Mouse (Mus musculus) cerebellum, adult 11 months (tissue): ENCODE data around the gene Clec2g.
"Not testable (repeated sequence)": the region's sequence is repeated elsewhere in the genome, so short reads cannot be mapped to it uniquely, and the experiment has no call there.

ENCODE experiments used
- DNase-seq: peaks from one replicate; pipeline ENCODE4 v3.0.0; 2022

Clec2g gene

GRCm38 (mm10) chr6:128972156-128972555 lies 38.0 kb downstream of the Clec2g start:
- no peak for DNase-seq

GRCm38 (mm10) chr6:128972687-128973438 lies 38.7 kb downstream of the Clec2g start:
- no peak for DNase-seq

DNA sequence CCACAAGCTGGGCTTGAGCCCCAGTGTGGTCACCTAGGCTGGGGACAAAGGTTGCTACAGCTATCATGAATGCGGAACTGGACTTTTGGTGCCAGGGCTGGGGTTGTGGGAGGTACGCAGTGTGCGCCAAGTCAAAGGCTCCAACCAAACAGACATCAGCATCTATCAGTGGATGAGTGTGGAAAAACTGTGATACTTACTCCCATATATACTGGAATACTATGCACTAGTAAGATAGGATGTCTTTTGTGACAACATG lies 39.2 kb downstream of the Clec2g start:
- no peak for DNase-seq

GRCm38 (mm10) chr6:128974850-128975249 lies 40.7 kb downstream of the Clec2g start:
- DNase-seq = not testable (repeated sequence)

DNA sequence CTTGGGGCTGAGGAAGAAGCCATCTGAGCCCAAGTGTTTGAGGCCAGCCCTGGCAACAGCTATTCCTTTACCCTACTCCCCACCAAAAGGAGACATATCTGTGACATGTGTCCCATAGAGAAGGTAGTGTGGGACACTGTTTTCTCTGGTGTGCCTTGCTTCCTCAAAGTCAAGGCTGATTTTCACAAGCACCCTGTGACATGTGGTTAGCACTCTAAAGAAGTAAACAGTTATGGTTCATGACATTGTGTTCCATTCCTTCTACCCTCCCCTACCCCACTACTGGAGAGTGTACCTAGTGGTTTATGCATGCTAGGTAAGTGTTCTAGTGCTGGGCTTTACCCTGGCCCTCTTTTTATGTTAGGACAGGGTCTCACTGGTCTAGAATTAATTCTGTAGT lies 42.0 kb downstream of the Clec2g start:
- DNase-seq = no peak

- not testable (repeated sequence) for DNase-seq
Measured at GRCm38 (mm10) chr6:128981951-128982541, 47.9 kb downstream of the Clec2g start.

DNA sequence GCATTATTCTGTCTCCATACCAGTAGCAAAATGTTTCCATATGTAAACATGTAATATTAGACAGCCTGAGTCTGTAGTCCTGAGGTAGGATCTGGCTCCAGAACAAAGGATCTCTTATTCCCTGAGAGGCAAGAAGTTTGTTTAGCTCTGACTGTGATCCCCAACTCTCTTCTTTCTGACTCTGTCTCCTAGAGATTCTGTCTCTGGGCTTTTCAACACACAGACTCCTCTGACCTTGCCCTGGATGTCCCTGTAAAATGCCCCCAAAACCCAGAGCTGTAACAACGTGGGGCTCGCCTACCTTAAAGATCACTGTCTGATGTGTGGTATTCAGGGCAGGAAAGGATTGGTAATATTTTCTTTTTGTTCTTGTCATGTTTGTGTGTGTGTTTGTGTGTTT lies 58.2 kb downstream of the Clec2g start:
- no peak for DNase-seq

DNA sequence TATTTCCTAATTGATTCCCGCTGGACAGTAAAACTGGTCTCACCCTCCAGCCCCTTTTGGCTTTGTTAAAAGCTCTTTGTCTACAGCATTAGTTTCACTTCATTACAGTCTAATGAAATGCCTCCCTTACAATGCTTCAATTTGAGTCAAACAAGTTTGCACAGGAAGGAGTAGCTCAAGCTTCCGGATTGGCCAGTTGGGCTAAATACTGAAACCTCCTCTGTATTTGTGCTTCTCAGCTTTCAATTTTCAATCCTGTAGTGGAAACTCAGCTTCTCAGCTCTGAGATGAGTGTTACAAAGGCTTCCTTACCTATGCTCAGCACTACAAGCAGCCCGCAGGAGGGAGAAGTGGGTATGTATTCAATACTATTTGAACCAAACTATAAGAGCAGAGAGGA lies 58.6 kb downstream of the Clec2g start:
- no peak for DNase-seq

DNA sequence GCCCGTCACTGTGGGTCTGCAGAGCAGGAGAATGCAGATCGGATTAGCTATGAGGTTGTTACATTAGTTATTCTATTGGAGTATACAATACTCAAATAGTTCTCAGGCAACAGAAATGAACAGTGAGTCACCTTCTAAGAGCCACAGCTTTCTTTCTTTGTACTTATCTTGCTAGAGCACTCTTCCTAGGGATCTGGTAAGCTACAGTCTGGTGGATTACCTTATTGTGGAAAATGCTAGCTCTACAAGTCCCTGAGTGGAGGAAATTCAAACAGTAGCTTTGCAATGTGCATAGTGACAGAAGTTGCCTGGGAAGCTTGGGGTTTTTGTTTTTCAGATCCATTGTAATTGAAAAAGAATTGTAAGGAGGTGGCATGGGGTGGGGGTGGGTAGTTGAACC lies 59.0 kb downstream of the Clec2g start:
- no peak for DNase-seq

- DNase-seq = no peak
Measured at GRCm38 (mm10) chr6:128994336-128994735, 60.2 kb downstream of the Clec2g start.

DNA sequence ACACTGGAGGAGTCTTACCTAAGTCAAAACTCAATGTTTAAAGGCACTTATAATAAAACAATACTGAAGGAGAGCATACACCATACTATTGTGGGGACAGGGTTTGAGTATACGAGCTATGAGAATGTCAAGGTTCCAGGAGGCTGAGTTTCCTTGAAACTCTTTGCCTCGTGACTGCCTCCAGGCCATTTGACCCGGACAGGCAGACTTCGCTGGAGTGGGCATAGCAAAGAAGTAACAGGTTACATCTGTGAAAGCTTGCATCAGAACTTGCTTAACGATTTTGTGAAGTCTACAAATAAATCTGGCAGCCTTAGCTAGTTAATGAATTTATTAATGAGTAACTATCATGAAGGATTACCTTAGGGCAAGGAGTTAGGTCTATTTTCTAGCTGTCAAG lies 60.6 kb downstream of the Clec2g start:
- no peak for DNase-seq

DNA sequence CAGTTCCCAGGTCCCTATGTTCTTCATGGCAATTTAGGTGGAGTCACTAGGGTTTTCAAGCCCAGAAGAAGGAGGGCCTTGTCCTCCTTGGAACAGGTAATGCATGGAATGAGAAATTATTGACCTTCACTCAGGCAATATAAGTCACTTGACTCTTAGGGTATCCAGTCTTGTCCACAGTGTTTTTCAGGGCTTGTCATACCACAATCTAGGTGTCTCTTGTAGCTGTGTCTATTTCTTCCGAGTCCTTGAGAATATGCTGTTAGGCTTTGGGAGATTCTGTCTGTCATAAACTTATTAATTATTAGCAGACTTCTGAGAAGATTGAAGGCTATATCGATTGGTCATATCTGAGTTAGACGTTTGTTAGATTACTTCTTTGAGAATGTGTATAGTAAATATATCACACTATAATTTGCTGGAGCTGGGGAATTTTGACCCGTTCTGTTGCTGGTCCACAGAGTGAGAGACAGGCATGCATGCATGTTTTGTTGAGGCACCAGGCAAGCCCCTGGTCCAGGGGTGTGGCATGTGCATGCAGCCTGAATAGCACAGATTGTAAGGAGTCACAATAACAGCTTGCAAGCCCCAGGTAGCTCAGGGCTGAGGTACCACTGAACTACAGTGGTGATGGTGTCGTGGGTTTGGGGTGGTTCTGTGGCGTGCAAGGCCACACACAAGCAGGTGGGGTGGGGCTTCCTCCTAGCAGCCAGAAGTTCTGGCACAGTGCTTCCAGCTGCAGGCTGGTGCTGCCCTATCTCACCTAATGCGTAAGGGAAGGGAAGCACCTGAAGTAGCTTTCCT lies 61.3 kb downstream of the Clec2g start:
- DNase-seq = no peak

GRCm38 (mm10) chr6:128996054-128996767 lies 62.0 kb downstream of the Clec2g start:
- no peak for DNase-seq

- DNase-seq = no peak
Measured at GRCm38 (mm10) chr6:128996768-128997442, 62.7 kb downstream of the Clec2g start.

- no peak for DNase-seq
Measured at GRCm38 (mm10) chr6:129001392-129001791, 67.2 kb downstream of the Clec2g start.

DNA sequence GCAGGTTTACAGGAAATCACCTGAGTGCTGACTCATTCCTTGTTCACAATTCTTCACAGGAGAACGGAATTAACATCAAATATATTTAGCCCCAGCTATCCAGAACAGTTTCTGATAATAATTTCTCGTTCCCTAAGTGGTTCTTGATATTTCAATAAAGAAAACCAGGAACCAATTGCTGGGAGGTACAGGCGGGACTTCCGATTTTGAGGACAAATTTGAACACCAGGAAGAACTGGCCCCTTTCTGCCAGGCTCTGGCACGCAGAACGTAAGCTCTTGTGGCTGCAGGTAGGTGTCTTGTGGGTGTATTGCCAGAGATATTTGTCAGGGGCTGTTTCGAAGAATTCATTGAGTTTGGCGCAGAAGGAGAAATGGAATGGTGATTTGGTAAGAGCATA lies 74.4 kb downstream of the Clec2g start:
- DNase-seq = no peak

GRCm38 (mm10) chr6:129009846-129010504 lies 75.8 kb downstream of the Clec2g start:
- not testable (repeated sequence) for DNase-seq

- no peak for DNase-seq
Measured at GRCm38 (mm10) chr6:129010505-129010873, 76.3 kb downstream of the Clec2g start.

DNA sequence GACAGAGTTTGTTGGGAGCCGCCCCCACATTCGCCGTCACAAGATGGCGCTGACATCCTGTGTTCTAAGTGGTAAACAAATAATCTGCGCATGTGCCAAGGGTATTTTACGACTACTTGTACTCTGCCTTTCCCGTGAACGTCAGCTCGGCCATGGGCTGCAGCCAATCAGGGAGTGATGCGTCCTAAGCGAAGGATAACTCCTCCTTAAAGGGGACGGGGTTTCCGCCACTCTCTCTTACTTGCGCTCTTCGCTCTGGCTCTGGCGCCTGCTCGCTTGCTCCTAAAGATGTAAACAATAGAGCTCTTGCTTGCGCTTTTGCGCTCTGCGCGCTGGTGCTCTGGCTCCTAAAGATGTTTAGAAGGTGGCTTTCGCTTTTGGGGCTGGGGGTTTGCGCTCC lies 77.8 kb downstream of the Clec2g start:
- not testable (repeated sequence) for DNase-seq

- no peak for DNase-seq
Measured at GRCm38 (mm10) chr6:129012966-129013365, 78.8 kb downstream of the Clec2g start.

- no peak for DNase-seq
Measured at GRCm38 (mm10) chr6:129013762-129014276, 79.6 kb downstream of the Clec2g start.

DNA sequence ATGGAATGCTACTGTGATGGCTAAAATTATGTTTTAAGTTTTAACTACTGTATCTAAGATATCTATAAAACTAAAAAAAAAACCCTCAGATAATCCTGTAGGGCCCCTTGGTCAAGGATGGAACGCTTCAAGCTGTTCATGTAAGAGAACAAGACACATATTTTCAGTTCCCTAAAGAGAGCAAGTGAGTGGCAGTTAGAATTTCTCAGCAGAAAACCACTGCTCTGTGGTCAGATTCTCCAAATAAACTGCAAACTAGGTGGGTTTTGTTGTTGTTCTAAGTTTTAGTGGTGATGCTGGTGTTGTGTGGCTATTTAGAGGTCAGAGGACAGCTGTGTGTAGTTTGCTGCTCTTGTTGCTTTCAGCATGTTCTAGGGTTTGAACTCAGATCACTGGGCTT lies 80.2 kb downstream of the Clec2g start:
- no peak for DNase-seq
